Mouse (Mus musculus) MEL (cell line): ENCODE measurements around the gene Cst3. TPM values are rescaled to one million over a fixed set of nuclear protein-coding genes. Genes with fewer than 3 reads are reported as not detected.

ENCODE experiments used
- DNase-seq: peaks from one replicate; pipeline ENCODE4 v3.0.0; 2011; ENCODE audit warnings: low read depth, low spot score
- H3K27ac ChIP-seq: 2 replicates; pipeline ENCODE4 v1.5.1; 2012; ENCODE audit warnings: low read depth, mild to moderate bottlenecking, control low read depth, low read length, moderate library complexity; ENCODE audit not compliant: control insufficient read depth
- H3K27me3 ChIP-seq, 2 experiments: fragments of 150-350 bp in 1 of 2; sonication (generic) in 1 of 2; 2 replicates each; pipeline ENCODE4 v1.6.1; 2012; ENCODE audit warnings: low read length in 2 of 2, mild to moderate bottlenecking in 2 of 2, improper control_type of control experiment in 1 of 2, moderate library complexity in 1 of 2; ENCODE audit not compliant: insufficient read depth in 2 of 2, control insufficient read depth in 1 of 2
- H3K36me3 ChIP-seq, 2 experiments: 2 replicates each; pipeline ENCODE4 v1.6.1; 2012 to 2014; ENCODE audit warnings: low read length in 2 of 2, improper control_type of control experiment in 1 of 2, inconsistent platforms in 1 of 2, mild to moderate bottlenecking in 1 of 2; ENCODE audit not compliant: insufficient read depth in 2 of 2, control insufficient read depth in 1 of 2
- H3K4me1 ChIP-seq, 2 experiments: fragments of 150-350 bp in 1 of 2; sonication (generic) in 1 of 2; 2 replicates each; pipeline ENCODE4 v1.6.1; 2012; ENCODE audit warnings: low read length in 2 of 2, improper control_type of control experiment in 1 of 2, mild to moderate bottlenecking in 1 of 2; ENCODE audit not compliant: insufficient read depth in 2 of 2, control insufficient read depth in 1 of 2
- H3K4me3 ChIP-seq, 2 experiments: fragments of 150-350 bp in 1 of 2; sonication (generic) in 1 of 2; 2 replicates each; pipeline ENCODE4 v1.5.1; 2012; ENCODE audit warnings: low read depth in 2 of 2, low read length in 2 of 2, mild to moderate bottlenecking in 2 of 2, moderate library complexity in 2 of 2, control low read depth in 1 of 2, improper control_type of control experiment in 1 of 2; ENCODE audit not compliant: control insufficient read depth in 1 of 2, insufficient read depth in 1 of 2
- H3K79me2 ChIP-seq: 2 replicates; pipeline ENCODE4 v1.6.1; 2012; ENCODE audit warnings: mild to moderate bottlenecking, low read length, moderate library complexity; ENCODE audit not compliant: control insufficient read depth, poor library complexity, insufficient read depth
- H3K9ac ChIP-seq: 2 replicates; pipeline ENCODE4 v1.6.1; 2012; ENCODE audit warnings: low read depth, mild to moderate bottlenecking, control low read depth, low read length, moderate library complexity; ENCODE audit not compliant: control insufficient read depth, poor library complexity, severe bottlenecking
- H3K9me3 ChIP-seq: fragments of 150-350 bp; sonication (generic); replicated peaks from 2 replicates; pipeline ENCODE4 v1.6.1; 2012; ENCODE audit warnings: mild to moderate bottlenecking, low read length, improper control_type of control experiment, moderate library complexity; ENCODE audit not compliant: insufficient read depth
- CHD1 ChIP-seq: IDR thresholded peaks from 2 replicates; pipeline ENCODE4 v1.6.1; 2012; ENCODE audit warnings: low read depth, mild to moderate bottlenecking, inconsistent platforms, low read length, improper control_type of control experiment
- CHD2 ChIP-seq: IDR thresholded peaks from 2 replicates; pipeline ENCODE4 v1.6.1; 2011; ENCODE audit warnings: low read length, improper control_type of control experiment
- CTCF ChIP-seq, 3 experiments: IDR thresholded peaks in 2 of 3; conservative IDR thresholded peaks in 1 of 3; 2 replicates each; pipeline ENCODE4 v1.5.1; 2011 to 2012; ENCODE audit warnings: low read length in 3 of 3, low read depth in 2 of 3, mild to moderate bottlenecking in 2 of 3, improper control_type of control experiment in 1 of 3, inconsistent platforms in 1 of 3, mixed read lengths in 1 of 3, moderate library complexity in 1 of 3; ENCODE audit not compliant: control insufficient read depth in 1 of 3, insufficient read depth in 1 of 3, poor library complexity in 1 of 3, severe bottlenecking in 1 of 3
- E2F4 ChIP-seq: IDR thresholded peaks from 2 replicates; pipeline ENCODE4 v1.6.1; 2011; ENCODE audit warnings: low read depth, low read length, improper control_type of control experiment, borderline replicate concordance
- ELF1 ChIP-seq: IDR thresholded peaks from 2 replicates; pipeline ENCODE4 v1.6.1; 2014; ENCODE audit warnings: low read depth, mild to moderate bottlenecking, inconsistent platforms, low read length, improper control_type of control experiment, moderate library complexity
- ETS1 ChIP-seq: IDR thresholded peaks from 2 replicates; pipeline ENCODE4 v1.6.1; 2012; ENCODE audit warnings: low read depth, mild to moderate bottlenecking, inconsistent platforms, low read length, improper control_type of control experiment, moderate library complexity
- GABPA ChIP-seq: IDR thresholded peaks from 2 replicates; pipeline ENCODE4 v1.6.1; 2012; ENCODE audit warnings: low read depth, mild to moderate bottlenecking, inconsistent platforms, low read length, improper control_type of control experiment, moderate library complexity
- JUND ChIP-seq: IDR thresholded peaks from 2 replicates; pipeline ENCODE4 v1.6.1; 2011; ENCODE audit warnings: low read depth, mild to moderate bottlenecking, improper control_type of control experiment, low read length
- KAT2A ChIP-seq: conservative IDR thresholded peaks from 2 replicates; pipeline ENCODE4 v1.6.1; 2012; ENCODE audit warnings: low read depth, low read length, improper control_type of control experiment, inconsistent platforms
- MAX ChIP-seq: IDR thresholded peaks from 2 replicates; pipeline ENCODE4 v1.6.1; 2011; ENCODE audit warnings: low read length, improper control_type of control experiment
- MAZ ChIP-seq: IDR thresholded peaks from 2 replicates; pipeline ENCODE4 v1.6.1; 2012; ENCODE audit warnings: low read depth, mild to moderate bottlenecking, inconsistent platforms, low read length, improper control_type of control experiment
- MXI1 ChIP-seq: IDR thresholded peaks from 2 replicates; pipeline ENCODE4 v1.6.1; 2011; ENCODE audit warnings: mild to moderate bottlenecking, low read depth, low read length, improper control_type of control experiment
- MYB ChIP-seq: IDR thresholded peaks from 2 replicates; pipeline ENCODE4 v1.6.1; 2011; ENCODE audit warnings: mild to moderate bottlenecking, low read depth, low read length, improper control_type of control experiment
- NELFE ChIP-seq: IDR thresholded peaks from 2 replicates; pipeline ENCODE4 v1.6.1; 2011; ENCODE audit warnings: low read depth, low read length, improper control_type of control experiment
- NRF1 ChIP-seq: IDR thresholded peaks from 2 replicates; pipeline ENCODE4 v1.6.1; 2014; ENCODE audit warnings: low read depth, mild to moderate bottlenecking, inconsistent platforms, low read length, improper control_type of control experiment, moderate library complexity; ENCODE audit not compliant: poor library complexity, insufficient read depth, severe bottlenecking
- POLR2A ChIP-seq, 2 experiments: IDR thresholded peaks; 2 replicates each; pipeline ENCODE4 v1.6.1; 2011 to 2012; ENCODE audit warnings: low read length in 2 of 2, mild to moderate bottlenecking in 2 of 2, control low read depth in 1 of 2, improper control_type of control experiment in 1 of 2, low read depth in 1 of 2, moderate library complexity in 1 of 2; ENCODE audit not compliant: control insufficient read depth in 1 of 2, insufficient read depth in 1 of 2, poor library complexity in 1 of 2
- POLR2AphosphoS2 ChIP-seq: IDR thresholded peaks from 2 replicates; pipeline ENCODE4 v1.6.1; 2011; ENCODE audit warnings: low read length, improper control_type of control experiment
- SIN3A ChIP-seq: IDR thresholded peaks from 2 replicates; pipeline ENCODE4 v1.6.1; 2012; ENCODE audit warnings: low read length, improper control_type of control experiment, inconsistent platforms
- SMC3 ChIP-seq: IDR thresholded peaks from 2 replicates; pipeline ENCODE4 v1.6.1; 2011; ENCODE audit warnings: low read depth, low read length, improper control_type of control experiment
- TAL1 ChIP-seq: IDR thresholded peaks from 2 replicates; pipeline ENCODE4 v1.6.1; 2012; ENCODE audit warnings: mild to moderate bottlenecking, inconsistent platforms, low read length, moderate library complexity, mixed read lengths
- TBP ChIP-seq: IDR thresholded peaks from 2 replicates; pipeline ENCODE4 v1.8.0; 2011; ENCODE audit warnings: low read depth, low read length, improper control_type of control experiment
- UBTF ChIP-seq: IDR thresholded peaks from 2 replicates; pipeline ENCODE4 v1.6.1; 2012; ENCODE audit warnings: low read depth, mild to moderate bottlenecking, inconsistent platforms, low read length, improper control_type of control experiment, moderate library complexity, borderline replicate concordance; ENCODE audit not compliant: insufficient read depth
- USF1 ChIP-seq: IDR thresholded peaks from 2 replicates; pipeline ENCODE4 v1.6.1; 2014; ENCODE audit warnings: low read depth, mild to moderate bottlenecking, inconsistent platforms, low read length, improper control_type of control experiment, moderate library complexity
- USF2 ChIP-seq, 2 experiments: IDR thresholded peaks; 2 replicates each; pipeline ENCODE4 v1.6.1; 2011 to 2012; ENCODE audit warnings: improper control_type of control experiment in 2 of 2, low read length in 2 of 2, borderline replicate concordance in 1 of 2, inconsistent platforms in 1 of 2, low read depth in 1 of 2, mild to moderate bottlenecking in 1 of 2; ENCODE audit not compliant: insufficient read depth in 1 of 2
- ZKSCAN1 ChIP-seq: IDR thresholded peaks from 2 replicates; pipeline ENCODE4 v1.6.1; 2012; ENCODE audit warnings: low read depth, mild to moderate bottlenecking, inconsistent platforms, low read length, improper control_type of control experiment, moderate library complexity
- ZMIZ1 ChIP-seq: IDR thresholded peaks from 2 replicates; pipeline ENCODE4 v1.6.1; 2012; ENCODE audit warnings: low read depth, mild to moderate bottlenecking, inconsistent platforms, low read length, improper control_type of control experiment, moderate library complexity
- ZNF384 ChIP-seq: IDR thresholded peaks from 2 replicates; pipeline ENCODE4 v1.6.1; 2012; ENCODE audit warnings: low read depth, mild to moderate bottlenecking, inconsistent platforms, low read length, improper control_type of control experiment
- polyA plus RNA-seq, 2 experiments: library from polyadenylated mRNA; stranded (reverse) in 1 of 2; unstranded in 1 of 2; fragments of >175 nt in 1 of 2; fragments of >200 nt in 1 of 2; gene quantifications; 2 replicates each; pipeline versions ENCODE4 v1.2.1 to v1.2.4; 2012; ENCODE audit warnings: low replicate concordance in 2 of 2, low read depth in 1 of 2; ENCODE audit not compliant: insufficient read length in 2 of 2, insufficient read depth in 1 of 2, missing spikeins in 1 of 2
- total RNA-seq: library from RNA; depleted of rRNA; stranded (reverse); fragments of 300-350 nt; gene quantifications from 2 replicates; pipeline ENCODE4 v1.2.3, GENCODE M21; 2012

Gene Cst3
- total and polyA plus RNA-seq, 3 experiments = 114 to 122 TPM; not detected in 1

GRCm38 (mm10) chr2:148874224-148874616 lies 1.3 kb downstream of the Cst3 start:
- Histone ChIP-seq H3K4me1 (peaks cover 0 to 11% of the 10 kb centered on the region in 2 experiments; a peak in 3 of 4 replicates), H3K27me3 (no peaks in the 10 kb centered on the region), H3K9ac (peak overlapping the region; percentile 77), H3K36me3 (peaks cover 0 to 2% of the 10 kb centered on the region in 2 experiments; a peak in 1 of 4 replicates), H3K4me3 (peak overlapping the region; percentile 91 to 92), H3K27ac (no peak overlapping the region), H3K9me3 (no peaks in the 10 kb centered on the region), H3K79me2 (peaks cover 11% of the 10 kb centered on the region)
- no peak for DNase-seq
- no peak for TF ChIP-seq USF2 (IDR thresholded peaks at IDR 0.05; ENCODE audit: borderline replicate concordance in 1 of 2, insufficient read depth in 1 of 2, low read depth in 1 of 2, low read length in 2 of 2)
- TF ChIP-seq ETS1 = no peak
- no peak for TF ChIP-seq CHD1
- no peak for TF ChIP-seq TBP
- no peak for TF ChIP-seq NRF1
- no peak for TF ChIP-seq POLR2AphosphoS2
- TF ChIP-seq CTCF (IDR thresholded peaks at IDR 0.05 in 2 of 3, conservative IDR thresholded peaks at IDR 0.05 in 1 of 3; ENCODE audit: control insufficient read depth in 1 of 3, insufficient read depth in 1 of 3, low read depth in 2 of 3, low read length in 3 of 3, poor library complexity in 1 of 3, severe bottlenecking in 1 of 3) = no peak
- no peak for TF ChIP-seq MAX
- TF ChIP-seq USF1 = no peak
- TF ChIP-seq NELFE = no peak
- TF ChIP-seq TAL1 = no peak
- no peak for TF ChIP-seq GABPA
- no peak for TF ChIP-seq POLR2A (IDR thresholded peaks at IDR 0.05; ENCODE audit: control insufficient read depth in 1 of 2, insufficient read depth in 1 of 2, low read depth in 1 of 2, low read length in 2 of 2, poor library complexity in 1 of 2)
- TF ChIP-seq MYB = no peak
- TF ChIP-seq ELF1 = no peak
- TF ChIP-seq ZKSCAN1 = no peak
- no peak for TF ChIP-seq UBTF
- TF ChIP-seq KAT2A = no peak
- TF ChIP-seq CHD2 = no peak

GRCm38 (mm10) chr2:148872860-148873259 lies 2.6 kb downstream of the Cst3 start:
- no peaks in the 10 kb centered on the region for H3K9me3 ChIP-seq
- TF ChIP-seq TBP (no peak), ELF1 (no peak), MAZ (no peak), ZMIZ1 (no peak), MXI1 (no peak), JUND (no peak), CTCF (IDR thresholded peaks at IDR 0.05 in 2 of 3, conservative IDR thresholded peaks at IDR 0.05 in 1 of 3; ENCODE audit: control insufficient read depth in 1 of 3, insufficient read depth in 1 of 3, low read depth in 2 of 3, low read length in 3 of 3, poor library complexity in 1 of 3, severe bottlenecking in 1 of 3) (no peak), ZNF384 (no peak), USF2 (IDR thresholded peaks at IDR 0.05; ENCODE audit: borderline replicate concordance in 1 of 2, insufficient read depth in 1 of 2, low read depth in 1 of 2, low read length in 2 of 2) (no peak), MYB (no peak), E2F4 (no peak), NELFE (no peak), SIN3A (no peak), SMC3 (no peak), UBTF (no peak)
- H3K36me3 ChIP-seq = peaks cover 0 to 2% of the 10 kb centered on the region in 2 experiments; a peak in 1 of 4 replicates
- no peak for DNase-seq
- no peak overlapping the region for H3K9ac ChIP-seq
- H3K27me3 ChIP-seq = no peaks in the 10 kb centered on the region
- peaks cover 11% of the 10 kb centered on the region for H3K79me2 ChIP-seq
- no peak overlapping the region for H3K4me3 ChIP-seq
- H3K4me1 ChIP-seq = peaks cover 0 to 11% of the 10 kb centered on the region in 2 experiments; a peak in 3 of 4 replicates
- no peak overlapping the region for H3K27ac ChIP-seq
